Mouse (Mus musculus) MEL (cell line): ENCODE measurements around the gene Dnajc5. TPM values are rescaled to one million over a fixed set of nuclear protein-coding genes. Genes with fewer than 3 reads are reported as not detected.

Experiments
- DNase-seq: peaks from one replicate; pipeline ENCODE4 v3.0.0; 2011; ENCODE audit warnings: low read depth, low spot score
- H3K27ac ChIP-seq: 2 replicates; pipeline ENCODE4 v1.5.1; 2012; ENCODE audit warnings: low read depth, mild to moderate bottlenecking, control low read depth, low read length, moderate library complexity; ENCODE audit not compliant: control insufficient read depth
- H3K27me3 ChIP-seq, 2 experiments: fragments of 150-350 bp in 1 of 2; sonication (generic) in 1 of 2; 2 replicates each; pipeline ENCODE4 v1.6.1; 2012; ENCODE audit warnings: low read length in 2 of 2, mild to moderate bottlenecking in 2 of 2, improper control_type of control experiment in 1 of 2, moderate library complexity in 1 of 2; ENCODE audit not compliant: insufficient read depth in 2 of 2, control insufficient read depth in 1 of 2
- H3K36me3 ChIP-seq, 2 experiments: 2 replicates each; pipeline ENCODE4 v1.6.1; 2012 to 2014; ENCODE audit warnings: low read length in 2 of 2, improper control_type of control experiment in 1 of 2, inconsistent platforms in 1 of 2, mild to moderate bottlenecking in 1 of 2; ENCODE audit not compliant: insufficient read depth in 2 of 2, control insufficient read depth in 1 of 2
- H3K4me1 ChIP-seq, 2 experiments: fragments of 150-350 bp in 1 of 2; sonication (generic) in 1 of 2; 2 replicates each; pipeline ENCODE4 v1.6.1; 2012; ENCODE audit warnings: low read length in 2 of 2, improper control_type of control experiment in 1 of 2, mild to moderate bottlenecking in 1 of 2; ENCODE audit not compliant: insufficient read depth in 2 of 2, control insufficient read depth in 1 of 2
- H3K4me3 ChIP-seq, 2 experiments: fragments of 150-350 bp in 1 of 2; sonication (generic) in 1 of 2; 2 replicates each; pipeline ENCODE4 v1.5.1; 2012; ENCODE audit warnings: low read depth in 2 of 2, low read length in 2 of 2, mild to moderate bottlenecking in 2 of 2, moderate library complexity in 2 of 2, control low read depth in 1 of 2, improper control_type of control experiment in 1 of 2; ENCODE audit not compliant: control insufficient read depth in 1 of 2, insufficient read depth in 1 of 2
- H3K79me2 ChIP-seq: 2 replicates; pipeline ENCODE4 v1.6.1; 2012; ENCODE audit warnings: mild to moderate bottlenecking, low read length, moderate library complexity; ENCODE audit not compliant: control insufficient read depth, poor library complexity, insufficient read depth
- H3K9ac ChIP-seq: 2 replicates; pipeline ENCODE4 v1.6.1; 2012; ENCODE audit warnings: low read depth, mild to moderate bottlenecking, control low read depth, low read length, moderate library complexity; ENCODE audit not compliant: control insufficient read depth, poor library complexity, severe bottlenecking
- H3K9me3 ChIP-seq: fragments of 150-350 bp; sonication (generic); replicated peaks from 2 replicates; pipeline ENCODE4 v1.6.1; 2012; ENCODE audit warnings: mild to moderate bottlenecking, low read length, improper control_type of control experiment, moderate library complexity; ENCODE audit not compliant: insufficient read depth
- CTCF ChIP-seq, 3 experiments: IDR thresholded peaks in 2 of 3; conservative IDR thresholded peaks in 1 of 3; 2 replicates each; pipeline ENCODE4 v1.5.1; 2011 to 2012; ENCODE audit warnings: low read length in 3 of 3, low read depth in 2 of 3, mild to moderate bottlenecking in 2 of 3, improper control_type of control experiment in 1 of 3, inconsistent platforms in 1 of 3, mixed read lengths in 1 of 3, moderate library complexity in 1 of 3; ENCODE audit not compliant: control insufficient read depth in 1 of 3, insufficient read depth in 1 of 3, poor library complexity in 1 of 3, severe bottlenecking in 1 of 3
- ELF1 ChIP-seq: IDR thresholded peaks from 2 replicates; pipeline ENCODE4 v1.6.1; 2014; ENCODE audit warnings: low read depth, mild to moderate bottlenecking, inconsistent platforms, low read length, improper control_type of control experiment, moderate library complexity
- GATA1 ChIP-seq: IDR thresholded peaks from 2 replicates; pipeline ENCODE4 v1.6.1; 2011; ENCODE audit warnings: low read depth, low read length, improper control_type of control experiment
- HCFC1 ChIP-seq: IDR thresholded peaks from 2 replicates; pipeline ENCODE4 v1.6.1; 2012; ENCODE audit warnings: low read depth, mild to moderate bottlenecking, inconsistent platforms, low read length, improper control_type of control experiment, moderate library complexity
- MAX ChIP-seq: IDR thresholded peaks from 2 replicates; pipeline ENCODE4 v1.6.1; 2011; ENCODE audit warnings: low read length, improper control_type of control experiment
- MAZ ChIP-seq: IDR thresholded peaks from 2 replicates; pipeline ENCODE4 v1.6.1; 2012; ENCODE audit warnings: low read depth, mild to moderate bottlenecking, inconsistent platforms, low read length, improper control_type of control experiment
- MYB ChIP-seq: IDR thresholded peaks from 2 replicates; pipeline ENCODE4 v1.6.1; 2011; ENCODE audit warnings: mild to moderate bottlenecking, low read depth, low read length, improper control_type of control experiment
- NELFE ChIP-seq: IDR thresholded peaks from 2 replicates; pipeline ENCODE4 v1.6.1; 2011; ENCODE audit warnings: low read depth, low read length, improper control_type of control experiment
- NRF1 ChIP-seq: IDR thresholded peaks from 2 replicates; pipeline ENCODE4 v1.6.1; 2014; ENCODE audit warnings: low read depth, mild to moderate bottlenecking, inconsistent platforms, low read length, improper control_type of control experiment, moderate library complexity; ENCODE audit not compliant: poor library complexity, insufficient read depth, severe bottlenecking
- POLR2A ChIP-seq, 2 experiments: IDR thresholded peaks; 2 replicates each; pipeline ENCODE4 v1.6.1; 2011 to 2012; ENCODE audit warnings: low read length in 2 of 2, mild to moderate bottlenecking in 2 of 2, control low read depth in 1 of 2, improper control_type of control experiment in 1 of 2, low read depth in 1 of 2, moderate library complexity in 1 of 2; ENCODE audit not compliant: control insufficient read depth in 1 of 2, insufficient read depth in 1 of 2, poor library complexity in 1 of 2
- RAD21 ChIP-seq: IDR thresholded peaks from 2 replicates; pipeline ENCODE4 v1.6.1; 2011; ENCODE audit warnings: mild to moderate bottlenecking, low read depth, low read length, improper control_type of control experiment
- RCOR1 ChIP-seq: IDR thresholded peaks from 2 replicates; pipeline ENCODE4 v1.6.1; 2012; ENCODE audit warnings: low read depth, mild to moderate bottlenecking, inconsistent platforms, low read length, improper control_type of control experiment
- SMC3 ChIP-seq: IDR thresholded peaks from 2 replicates; pipeline ENCODE4 v1.6.1; 2011; ENCODE audit warnings: low read depth, low read length, improper control_type of control experiment
- USF2 ChIP-seq, 2 experiments: IDR thresholded peaks; 2 replicates each; pipeline ENCODE4 v1.6.1; 2011 to 2012; ENCODE audit warnings: improper control_type of control experiment in 2 of 2, low read length in 2 of 2, borderline replicate concordance in 1 of 2, inconsistent platforms in 1 of 2, low read depth in 1 of 2, mild to moderate bottlenecking in 1 of 2; ENCODE audit not compliant: insufficient read depth in 1 of 2
- ZNF384 ChIP-seq: IDR thresholded peaks from 2 replicates; pipeline ENCODE4 v1.6.1; 2012; ENCODE audit warnings: low read depth, mild to moderate bottlenecking, inconsistent platforms, low read length, improper control_type of control experiment
- polyA plus RNA-seq, 2 experiments: library from polyadenylated mRNA; stranded (reverse) in 1 of 2; unstranded in 1 of 2; fragments of >175 nt in 1 of 2; fragments of >200 nt in 1 of 2; gene quantifications; 2 replicates each; pipeline versions ENCODE4 v1.2.1 to v1.2.4; 2012; ENCODE audit warnings: low replicate concordance in 2 of 2, low read depth in 1 of 2; ENCODE audit not compliant: insufficient read length in 2 of 2, insufficient read depth in 1 of 2, missing spikeins in 1 of 2
- total RNA-seq: library from RNA; depleted of rRNA; stranded (reverse); fragments of 300-350 nt; gene quantifications from 2 replicates; pipeline ENCODE4 v1.2.3, GENCODE M21; 2012

Gene Dnajc5
- total and polyA plus RNA-seq, 3 experiments, result 51.9 to 338 (median 57.9) TPM

DNA sequence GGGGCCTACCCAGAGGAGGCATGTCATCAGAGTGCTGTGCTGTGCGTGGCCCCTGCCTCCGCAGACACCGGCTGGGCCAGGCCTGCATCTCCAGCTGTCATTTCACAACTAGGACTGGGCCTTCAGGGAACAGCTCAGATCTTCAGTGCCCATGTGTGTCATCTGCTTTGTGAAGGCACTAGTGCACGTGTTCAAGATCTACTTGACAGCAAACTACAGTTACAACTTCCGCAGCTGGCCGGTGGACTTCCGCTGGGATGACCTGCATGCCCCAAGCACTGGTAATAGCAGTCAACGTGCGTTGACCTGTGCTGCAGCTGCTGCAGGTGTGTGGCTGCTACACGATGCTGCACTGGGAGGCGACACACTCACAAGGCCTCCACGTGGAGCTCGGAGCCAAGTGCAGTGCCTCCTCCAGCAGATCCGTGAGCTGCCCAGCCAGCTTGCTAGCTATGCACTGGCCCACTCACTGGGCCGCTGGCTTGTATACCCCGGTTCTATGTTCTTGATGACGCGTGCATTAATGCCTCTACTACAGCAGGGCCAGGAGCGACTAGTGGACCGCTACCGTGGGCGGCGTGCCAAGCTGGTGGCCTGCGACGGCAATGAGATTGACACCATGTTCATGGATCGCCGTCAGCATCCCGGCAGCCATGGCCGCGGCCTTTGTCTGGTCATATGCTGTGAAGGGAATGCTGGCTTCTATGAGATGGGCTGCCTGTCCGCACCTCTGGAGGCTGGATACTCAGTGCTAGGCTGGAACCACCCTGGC is 26.9 kb upstream of the Dnajc5 start, which contains the start of gene Abhd16b:
Gene Abhd16b, plus strand, starts transcription at position 51 of the 772 bp plus-strand sequence.
- Histone ChIP-seq H3K36me3 (no peaks in the 10 kb centered on the region; a peak in 1 of 4 replicates), H3K4me3 (peak within 1 kb of the TSS; percentile 30 to 72; a peak in 3 of 4 replicates), H3K27me3 (peaks cover 2 to 13% of the 10 kb centered on the region in 2 experiments; a peak in 3 of 4 replicates), H3K9ac (peak within 1 kb of the TSS; percentile 42; the same call in 1 of the 2 replicates), H3K4me1 (peaks cover 6 to 12% of the 10 kb centered on the region in 2 experiments; a peak in 3 of 4 replicates), H3K79me2 (peaks cover 11% of the 10 kb centered on the region), H3K27ac (0 out of 2 replicates have a peak within 1 kb of the TSS, but pooled peaks have one; percentile 9), H3K9me3 (no peaks in the 10 kb centered on the region)
- no peak for TF ChIP-seq NELFE
- no peak for TF ChIP-seq ELF1
- TF ChIP-seq GATA1, result no peak
- no peak for TF ChIP-seq MAZ
- no peak for TF ChIP-seq USF2 (IDR thresholded peaks at IDR 0.05; ENCODE audit: borderline replicate concordance in 1 of 2, insufficient read depth in 1 of 2, low read depth in 1 of 2, low read length in 2 of 2)
- no peak for TF ChIP-seq SMC3
- TF ChIP-seq CTCF (IDR thresholded peaks at IDR 0.05 in 2 of 3, conservative IDR thresholded peaks at IDR 0.05 in 1 of 3; ENCODE audit: control insufficient read depth in 1 of 3, insufficient read depth in 1 of 3, low read depth in 2 of 3, low read length in 3 of 3, poor library complexity in 1 of 3, severe bottlenecking in 1 of 3), result no peak
- TF ChIP-seq NRF1, result no peak
- TF ChIP-seq RCOR1, result no peak
- TF ChIP-seq MYB, result no peak
- TF ChIP-seq POLR2A (IDR thresholded peaks at IDR 0.05; ENCODE audit: control insufficient read depth in 1 of 2, insufficient read depth in 1 of 2, low read depth in 1 of 2, low read length in 2 of 2, poor library complexity in 1 of 2), result no peak
- TF ChIP-seq RAD21, result no peak
- no peak for TF ChIP-seq HCFC1
- no peak for TF ChIP-seq ZNF384
- DNase-seq, result no peak

DNA sequence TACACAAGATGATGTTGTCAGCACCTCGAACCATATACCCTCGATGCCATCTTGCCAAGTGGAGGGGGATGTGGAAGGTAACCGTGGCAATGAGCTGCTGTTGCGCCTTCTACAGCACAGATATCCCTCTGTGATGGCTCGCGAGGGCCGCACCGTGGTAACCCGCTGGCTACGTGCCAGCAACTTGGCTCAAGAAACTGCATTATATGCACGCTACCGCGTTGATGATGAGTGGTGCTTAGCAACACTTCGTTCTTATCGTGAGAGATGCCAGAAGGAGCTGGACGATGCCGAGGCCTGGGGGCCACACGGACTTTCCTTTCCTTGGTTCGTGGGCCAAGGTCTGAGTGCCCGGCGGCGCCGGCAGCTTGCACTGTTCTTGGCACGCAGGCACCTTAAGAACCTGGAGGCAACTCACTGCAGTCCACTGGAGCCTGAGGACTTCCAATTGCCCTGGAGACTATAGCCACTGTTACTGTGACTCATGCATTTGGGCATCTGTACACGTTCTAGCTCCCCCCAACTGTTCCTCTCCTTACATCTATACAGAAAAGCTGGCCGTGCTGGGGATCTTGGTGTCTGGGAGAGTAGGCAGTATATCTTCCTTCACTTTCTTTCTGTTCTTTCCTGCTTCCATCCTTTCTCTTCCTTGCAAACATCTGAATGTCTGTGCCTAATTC is 25.9 kb upstream of the Dnajc5 start:
- no peak overlapping the region for H3K9ac ChIP-seq
- DNase-seq, result no peak
- peaks cover 6 to 12% of the 10 kb centered on the region in 2 experiments; a peak in 3 of 4 replicates for H3K4me1 ChIP-seq
- no peak overlapping the region for H3K27ac ChIP-seq
- H3K79me2 ChIP-seq, result peaks cover 18% of the 10 kb centered on the region
- H3K27me3 ChIP-seq, result peaks cover 0 to 7% of the 10 kb centered on the region in 2 experiments; a peak in 2 of 4 replicates
- no peaks in the 10 kb centered on the region for H3K9me3 ChIP-seq
- no peak for TF ChIP-seq MAX
- H3K4me3 ChIP-seq, result no peak overlapping the region
- H3K36me3 ChIP-seq, result no peaks in the 10 kb centered on the region; a peak in 1 of 4 replicates
